Mouse (Mus musculus) layer of hippocampus, adult 6 months (tissue): ENCODE results near the gene 2810004N23Rik. TPM values are rescaled to one million over a fixed set of nuclear protein-coding genes. Genes with fewer than 3 reads are reported as not detected.

Experiments
- long read RNA-seq, 2 experiments: library from polyadenylated mRNA; unstranded; transcript quantifications; one replicate each; pipeline ENCODE4 v2.0.0; 2019 to 2020
- polyA plus RNA-seq: library from polyadenylated mRNA; unstranded; fragments of <200 nt; fragmentation: Nextera tagmentation; gene quantifications from 2 replicates; pipeline ENCODE4 v1.2.3, GENCODE M21; 2021

Gene 2810004N23Rik
- polyA plus RNA-seq = 15.6 and 18.1 TPM in 2 replicates
- long read RNA-seq, experiment 1, transcript 2810004N23Rik-201 (7 exons, 2,340 nt) = major isoform, 10 of 35 reads
- long read RNA-seq, experiment 1, transcript 2810004N23Rik-203 (2 exons, 3,663 nt) = minor isoform, 7 of 35 reads
- long read RNA-seq, experiment 1, partial matches to known transcripts = 14 of 35 reads
- long read RNA-seq, experiment 1, other reads (novel, unspliced or antisense) = 4 of 35 reads
- long read RNA-seq, experiment 2, transcript 2810004N23Rik-201 (7 exons, 2,340 nt) = major isoform, 126 of 135 reads
- long read RNA-seq, experiment 2, partial matches to known transcripts = 2 of 135 reads
- long read RNA-seq, experiment 2, other reads (novel, unspliced or antisense) = 5 of 135 reads

GRCm38 (mm10) chr8:124862321-124863162 is at the start of gene 2810004N23Rik, which contains the start of gene Gnpat:
Gene 2810004N23Rik, minus strand, starts transcription at chr8:124863120.
Gene Gnpat, plus strand, starts transcription at chr8:124863033.

GRCm38 (mm10) chr8:124897386-124898250 is 34.7 kb upstream of the 2810004N23Rik start, which contains the start of the genes Exoc8 and Sprtn:
Gene Exoc8, minus strand, starts transcription at chr8:124897705.
Gene Sprtn, plus strand, starts transcription at chr8:124897886.

DNA sequence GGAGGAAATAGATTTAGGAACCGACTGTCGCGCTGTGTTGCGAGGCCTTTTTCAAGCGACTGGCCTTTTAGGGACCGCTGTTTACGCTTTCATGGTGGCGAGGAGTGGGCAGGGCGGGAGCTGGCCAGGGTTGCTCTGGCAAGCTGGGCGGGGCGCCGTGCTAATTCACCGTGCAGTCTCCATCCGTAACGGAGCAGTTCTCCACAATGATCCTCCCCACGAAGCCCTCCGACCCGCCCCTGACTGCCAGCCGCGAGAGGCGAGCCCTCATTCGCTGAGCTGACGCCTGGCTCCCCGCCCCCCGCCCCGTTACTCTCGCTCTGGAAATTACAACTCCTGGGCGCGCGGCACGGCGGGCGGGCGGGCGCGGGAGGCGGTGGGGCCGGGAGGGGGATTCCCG is 70.2 kb downstream of the 2810004N23Rik start, which contains the start of gene Trim67:
Gene Trim67, plus strand, starts transcription at position 385 of the 400 bp plus-strand sequence.

Other genes with a start within 250 kb of the 2810004N23Rik start
- 19.7 and 28.2 TPM in 2 replicates for gene 2310022B05Rik, start 199.8 kb downstream of the 2810004N23Rik start, polyA plus RNA-seq
- gene Ttc13, start 141.1 kb downstream of the 2810004N23Rik start, polyA plus RNA-seq = 13.4 and 15.0 TPM in 2 replicates
- gene Arv1, start 141.0 kb downstream of the 2810004N23Rik start, polyA plus RNA-seq = 8.5 and 10.5 TPM in 2 replicates
- 0.41 and 0.88 TPM in 2 replicates for gene Fam89a, start 111.3 kb downstream of the 2810004N23Rik start, polyA plus RNA-seq
- gene Trim67, start 70.0 kb downstream of the 2810004N23Rik start, polyA plus RNA-seq = 0.70 and 0.92 TPM in 2 replicates
- 43.6 and 48.2 TPM in 2 replicates for gene Gnpat, start 87 bp downstream of the 2810004N23Rik start, polyA plus RNA-seq
- gene Exoc8, start 34.6 kb upstream of the 2810004N23Rik start, polyA plus RNA-seq = 2.6 and 2.7 TPM in 2 replicates
- 2.4 and 3.3 TPM in 2 replicates for gene Sprtn, start 34.8 kb upstream of the 2810004N23Rik start, polyA plus RNA-seq
- 7.5 and 7.8 TPM in 2 replicates for gene Egln1, start 86.2 kb upstream of the 2810004N23Rik start, polyA plus RNA-seq
- gene Tsnax, start 149.9 kb upstream of the 2810004N23Rik start, polyA plus RNA-seq = 172 and 186 TPM in 2 replicates
- 0.28 and 0.35 TPM in 2 replicates for gene Disc1, start 191.1 kb upstream of the 2810004N23Rik start, polyA plus RNA-seq